Mouse (Mus musculus) limb, embryonic 12.5 days (tissue): Measurements from ENCODE around the gene Adam30. TPM values are rescaled to one million over a fixed set of nuclear protein-coding genes. Genes with fewer than 3 reads are reported as not detected.
A peak's percentile ranks its signal among the peaks of the same experiment; 100 is the strongest.
"Not testable (repeated sequence)": the region's sequence is repeated elsewhere in the genome, so short reads cannot be mapped to it uniquely, and the experiment has no call there.

ENCODE experiments used
- ATAC-seq: fragments of 200-750 bp; cut with Nextera tagmentation; 2 replicates; pipeline ENCODE4 v1.8.0; 2017; ENCODE audit warnings: low read depth, moderate TSS enrichment; ENCODE audit not compliant: insufficient number of reproducible peaks, insufficient read depth, low FRiP score, low TSS enrichment
- H3K27ac ChIP-seq: fragments of 300-500 bp; sonication (generic); 2 replicates; pipeline ENCODE4 v1.5.1; 2016; ENCODE audit warnings: mild to moderate bottlenecking, moderate library complexity
- H3K27me3 ChIP-seq: fragments of 300-500 bp; sonication (generic); 2 replicates; pipeline ENCODE4 v1.6.1; 2016; ENCODE audit warnings: mild to moderate bottlenecking, moderate library complexity
- H3K36me3 ChIP-seq: fragments of 300-500 bp; sonication (generic); 2 replicates; pipeline ENCODE4 v1.6.1; 2016; ENCODE audit warnings: mild to moderate bottlenecking, moderate library complexity
- H3K4me1 ChIP-seq: fragments of 300-500 bp; sonication (generic); replicated peaks from 2 replicates; pipeline ENCODE4 v1.6.1; 2016
- H3K4me2 ChIP-seq: fragments of 300-500 bp; sonication (generic); 2 replicates; pipeline ENCODE4 v1.6.1; 2016; ENCODE audit warnings: mild to moderate bottlenecking, moderate library complexity
- H3K4me3 ChIP-seq: fragments of 300-500 bp; sonication (generic); replicated peaks from 2 replicates; pipeline ENCODE4 v1.5.1; 2016; ENCODE audit warnings: mild to moderate bottlenecking
- H3K9ac ChIP-seq: fragments of 300-500 bp; sonication (generic); replicated peaks from 2 replicates; pipeline ENCODE4 v1.6.1; 2016; ENCODE audit warnings: mild to moderate bottlenecking, moderate library complexity
- H3K9me3 ChIP-seq: fragments of 300-500 bp; sonication (generic); 2 replicates; pipeline ENCODE4 v1.6.1; 2016; ENCODE audit warnings: mild to moderate bottlenecking, moderate library complexity
- WGBS: fragments of 180-500 bp; shearing (Covaris S2); methylation state at CpG from one replicate; pipeline ENCODE4 v1.1.7; 2016; 5-methylcytosine and 5-hydroxymethylcytosine counted together
- polyA plus RNA-seq: library from polyadenylated mRNA; unstranded; fragments of >200 nt; fragmentation: Nextera tagmentation; extraction: Ambion mirVana; gene quantifications from 2 replicates; pipeline ENCODE4 v1.2.1, GENCODE M21; 2016

Gene Adam30
- not detected in 2 replicates for polyA plus RNA-seq

DNA sequence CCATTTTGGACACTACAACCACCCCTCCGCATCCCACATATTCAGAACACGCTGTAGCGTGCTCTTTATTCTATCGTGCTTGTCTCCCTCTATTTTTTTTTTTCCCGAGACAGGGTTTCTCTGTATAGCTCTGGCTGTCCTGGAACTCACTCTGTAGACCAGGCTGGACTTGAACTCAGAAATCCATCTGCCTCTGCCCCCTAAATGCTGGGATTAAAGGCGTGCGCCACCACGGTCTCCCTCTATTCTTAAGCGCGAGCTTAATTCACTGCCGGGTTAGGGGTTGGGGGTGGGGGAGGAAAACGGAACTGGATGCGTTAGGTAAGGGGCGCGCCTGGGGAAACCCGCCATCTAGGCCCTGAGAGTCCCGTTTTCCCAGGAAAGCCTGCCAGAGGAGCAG is at the start of gene Adam30:
TSS of gene Adam30 (plus strand) at position 301 of the 400 bp plus-strand sequence.
- Histone ChIP-seq H3K36me3 (no peaks in the 10 kb centered on the region), H3K4me2 (no peak within 1 kb of the TSS), H3K4me1 (peaks cover 6% of the 10 kb centered on the region; the same call in 1 of the 2 replicates), H3K4me3 (no peak within 1 kb of the TSS), H3K27me3 (no peaks in the 10 kb centered on the region), H3K9ac (no peak within 1 kb of the TSS), H3K9me3 (no peaks in the 10 kb centered on the region), H3K27ac (no peak within 1 kb of the TSS)
- 84% methylated on average over 17 of the region's 17 CpGs for WGBS
- no peak for ATAC-seq

DNA sequence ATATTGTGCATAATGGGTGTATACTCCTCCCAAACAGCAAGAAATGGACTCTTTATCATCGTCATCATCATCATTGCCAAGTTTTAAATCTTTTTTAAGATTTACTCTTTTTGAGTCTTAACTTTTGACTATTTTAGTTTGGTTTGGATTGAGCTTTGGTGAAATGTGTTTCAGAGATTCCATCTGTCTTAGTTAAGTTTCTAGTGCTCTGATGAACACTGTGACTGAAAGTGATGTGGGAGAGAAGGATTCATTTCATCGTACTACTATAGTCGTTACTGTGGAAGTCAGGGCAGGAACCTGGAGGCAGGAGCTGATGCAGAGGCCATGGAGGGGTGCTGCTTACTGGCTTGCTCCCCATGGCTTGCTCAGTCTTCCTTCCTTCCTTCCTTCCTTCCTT is 42.2 kb upstream of the Adam30 start:
- H3K4me1 ChIP-seq = no peaks in the 10 kb centered on the region
- no peak overlapping the region for H3K4me2 ChIP-seq
- H3K36me3 ChIP-seq = peaks cover 95% of the 10 kb centered on the region
- no peaks in the 10 kb centered on the region for H3K9me3 ChIP-seq
- WGBS = 93% methylated on average over 3 of the region's 3 CpGs
- H3K4me3 ChIP-seq = no peak overlapping the region
- no peak overlapping the region for H3K9ac ChIP-seq
- H3K27ac ChIP-seq = no peak overlapping the region
- no peaks in the 10 kb centered on the region for H3K27me3 ChIP-seq
- no peak for ATAC-seq

DNA sequence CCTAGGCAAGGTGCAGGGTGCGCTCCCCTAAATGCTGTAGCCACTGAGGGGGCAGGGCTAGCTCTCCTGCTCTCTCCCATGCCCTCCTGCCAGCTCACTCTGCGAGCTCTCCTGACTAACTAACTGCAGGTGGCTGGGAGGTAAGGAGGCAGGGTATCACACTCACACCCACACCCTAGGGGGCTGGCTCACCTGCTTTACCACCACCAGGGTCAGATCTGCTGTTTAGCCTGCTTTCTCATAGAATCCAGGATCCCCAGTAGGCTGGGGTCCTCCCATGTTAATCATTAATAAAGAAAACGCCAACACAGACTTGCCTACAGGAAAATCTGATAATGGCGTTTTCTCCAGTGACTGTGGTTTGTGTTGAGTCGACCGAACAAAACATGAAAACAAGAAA is 41.1 kb upstream of the Adam30 start:
- no peak overlapping the region for H3K4me2 ChIP-seq
- no peaks in the 10 kb centered on the region for H3K9me3 ChIP-seq
- H3K36me3 ChIP-seq = peaks cover 95% of the 10 kb centered on the region
- no peaks in the 10 kb centered on the region for H3K27me3 ChIP-seq
- no peak overlapping the region for H3K4me3 ChIP-seq
- no peak overlapping the region for H3K9ac ChIP-seq
- WGBS = 86% methylated on average over 6 of the region's 6 CpGs
- no peak for ATAC-seq
- no peak overlapping the region for H3K27ac ChIP-seq
- H3K4me1 ChIP-seq = no peaks in the 10 kb centered on the region

DNA sequence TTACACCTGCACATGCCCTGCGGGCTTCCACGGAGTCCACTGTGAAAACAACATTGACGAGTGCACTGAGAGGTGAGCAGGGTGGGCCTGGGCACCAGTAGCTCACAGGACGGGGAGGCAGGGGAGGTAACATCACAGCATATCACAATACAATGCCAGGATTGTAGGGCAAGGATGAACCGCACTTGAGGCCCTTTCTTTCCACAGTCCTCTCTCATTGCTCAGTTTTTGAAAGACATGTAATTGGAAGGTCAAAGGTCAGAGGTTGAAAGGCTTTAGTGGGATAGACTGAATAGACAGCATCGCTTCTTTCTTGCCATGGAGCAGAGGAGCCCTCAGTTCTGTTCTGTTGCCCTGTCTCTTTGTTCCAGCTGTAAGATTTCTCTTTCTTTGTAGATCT is 39.5 kb upstream of the Adam30 start:
- 80% methylated on average over 6 of the region's 6 CpGs for WGBS
- Histone ChIP-seq H3K4me1 (no peaks in the 10 kb centered on the region), H3K4me3 (no peak overlapping the region), H3K27ac (no peak overlapping the region), H3K27me3 (no peaks in the 10 kb centered on the region), H3K36me3 (peaks cover 96% of the 10 kb centered on the region), H3K4me2 (no peak overlapping the region), H3K9ac (no peak overlapping the region), H3K9me3 (no peaks in the 10 kb centered on the region)
- no peak for ATAC-seq

DNA sequence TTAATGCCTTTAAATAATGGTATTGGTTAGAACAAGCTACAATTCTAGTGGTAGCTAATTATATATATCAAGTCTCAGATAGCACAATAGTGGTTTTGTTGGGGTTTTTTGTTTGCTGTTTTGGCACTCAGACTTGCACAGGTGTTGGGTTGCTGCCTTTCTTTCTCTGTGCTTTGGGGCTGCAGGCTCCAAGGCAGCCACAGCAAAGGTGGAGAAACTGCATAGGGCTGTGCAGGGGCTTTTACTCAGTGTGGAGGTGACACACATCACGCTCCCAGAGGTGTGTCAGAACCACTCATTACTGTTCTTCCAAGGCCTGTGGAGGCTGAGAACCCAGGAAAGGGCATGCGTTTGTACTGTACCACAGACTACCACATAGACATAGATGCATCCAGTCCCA is 32.7 kb upstream of the Adam30 start:
- Histone ChIP-seq H3K4me2 (no peak overlapping the region), H3K9ac (no peak overlapping the region), H3K9me3 (no peaks in the 10 kb centered on the region), H3K27me3 (no peaks in the 10 kb centered on the region), H3K27ac (no peak overlapping the region), H3K4me3 (no peak overlapping the region), H3K36me3 (peaks cover 94% of the 10 kb centered on the region), H3K4me1 (no peaks in the 10 kb centered on the region)
- 100% methylated on average over 2 of the region's 2 CpGs for WGBS
- no peak for ATAC-seq

DNA sequence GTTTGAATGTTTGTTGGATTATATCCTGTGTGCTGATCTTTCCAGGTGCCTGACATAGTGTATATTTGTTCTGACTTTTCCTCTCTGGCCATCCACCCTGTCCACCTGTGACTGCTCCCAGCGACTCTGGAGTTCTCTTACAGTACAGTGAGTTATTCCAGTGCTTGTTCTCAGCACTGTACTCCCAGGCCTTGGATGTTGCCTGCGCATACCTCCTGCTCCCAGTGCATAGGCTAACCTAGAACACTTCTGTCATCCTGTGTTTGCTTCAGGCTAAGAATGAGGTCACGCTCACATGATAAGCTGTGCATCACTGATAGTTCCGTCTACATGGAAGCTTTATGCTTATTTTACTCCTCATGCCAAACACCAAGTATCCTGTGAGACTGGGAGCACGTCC is 31.7 kb upstream of the Adam30 start:
- Histone ChIP-seq H3K9ac (no peak overlapping the region), H3K27ac (no peak overlapping the region), H3K4me3 (no peak overlapping the region), H3K4me2 (no peak overlapping the region), H3K27me3 (no peaks in the 10 kb centered on the region), H3K9me3 (no peaks in the 10 kb centered on the region), H3K4me1 (no peaks in the 10 kb centered on the region), H3K36me3 (peaks cover 94% of the 10 kb centered on the region)
- WGBS = 90% methylated on average over 5 of the region's 5 CpGs
- no peak for ATAC-seq

DNA sequence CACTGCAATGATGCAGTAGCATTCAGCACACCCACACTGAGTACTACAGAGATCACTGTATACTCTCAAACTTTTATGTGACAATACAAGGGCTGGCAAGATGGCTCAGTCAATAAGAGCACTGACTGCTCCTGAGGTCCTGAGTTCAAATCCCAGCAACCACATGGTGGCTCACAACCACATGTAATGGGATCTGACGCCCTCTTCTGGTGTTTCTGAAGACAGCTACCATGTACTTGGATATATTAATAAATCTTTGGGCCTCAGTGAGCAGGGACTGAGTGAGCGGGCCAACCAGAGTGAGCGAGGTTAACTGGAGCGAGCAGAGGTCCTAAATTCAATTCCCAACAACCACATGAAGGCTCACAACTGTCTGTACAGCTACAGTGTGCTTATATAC is 28.3 kb upstream of the Adam30 start:
- H3K4me3 ChIP-seq, H3K4me2 ChIP-seq, ATAC-seq, H3K27me3 ChIP-seq, H3K4me1 ChIP-seq, H3K9ac ChIP-seq, H3K9me3 ChIP-seq: not testable (repeated sequence)
- 96% methylated on average over 4 of the region's 4 CpGs for WGBS
- H3K27ac ChIP-seq = peak overlapping the region; percentile 50; the same call in 1 of the 2 replicates
- H3K36me3 ChIP-seq = peaks cover 92% of the 10 kb centered on the region

DNA sequence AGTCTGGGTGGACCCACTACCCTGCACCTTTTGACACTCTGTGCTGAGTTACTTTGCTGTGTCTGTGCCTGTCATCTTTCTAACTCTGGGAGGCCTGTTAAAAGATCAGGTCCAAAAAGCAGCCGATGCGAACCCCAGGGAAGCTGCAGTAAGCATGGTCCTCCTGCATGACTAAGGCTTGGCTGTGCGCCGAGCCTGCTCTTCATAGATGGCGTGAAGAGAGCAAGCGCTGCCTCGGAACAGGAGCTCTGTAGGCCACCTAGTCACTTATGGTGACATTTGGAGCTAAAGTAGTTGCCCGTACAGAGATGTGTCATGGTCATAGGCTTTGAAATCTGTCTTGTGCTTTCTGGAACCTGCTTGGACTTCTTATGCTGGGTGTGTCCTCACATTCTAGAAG is 27.8 kb upstream of the Adam30 start:
- 94% methylated on average over 8 of the region's 8 CpGs for WGBS
- Histone ChIP-seq H3K9ac (no peak overlapping the region), H3K4me2 (no peak overlapping the region), H3K27me3 (no peaks in the 10 kb centered on the region), H3K27ac (no peak overlapping the region), H3K9me3 (no peaks in the 10 kb centered on the region), H3K4me3 (no peak overlapping the region), H3K4me1 (no peaks in the 10 kb centered on the region), H3K36me3 (peaks cover 93% of the 10 kb centered on the region)
- ATAC-seq = no peak

DNA sequence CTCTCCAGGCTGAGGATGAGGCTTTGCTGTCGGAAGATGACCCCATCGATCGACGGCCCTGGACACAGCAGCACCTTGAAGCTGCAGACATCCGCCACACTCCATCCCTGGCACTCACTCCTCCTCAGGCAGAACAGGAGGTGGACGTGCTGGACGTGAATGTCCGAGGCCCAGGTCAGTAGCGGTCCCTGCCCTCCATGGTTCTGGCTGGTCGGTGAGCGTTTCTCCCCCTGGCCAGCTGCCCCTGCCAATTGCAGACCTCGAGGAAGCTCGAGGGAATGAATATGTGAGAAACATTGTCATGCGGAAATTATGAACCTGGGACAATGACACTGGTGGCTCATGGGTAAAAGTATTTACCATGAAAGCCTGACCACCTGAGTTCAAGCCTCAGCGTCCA is 19.0 kb upstream of the Adam30 start:
- Histone ChIP-seq H3K27ac (no peak overlapping the region), H3K9me3 (no peaks in the 10 kb centered on the region), H3K36me3 (peaks cover 99% of the 10 kb centered on the region), H3K4me3 (no peak overlapping the region), H3K4me1 (no peaks in the 10 kb centered on the region), H3K9ac (no peak overlapping the region), H3K27me3 (no peaks in the 10 kb centered on the region), H3K4me2 (no peak overlapping the region)
- WGBS = 91% methylated on average over 15 of the region's 15 CpGs
- ATAC-seq = no peak

DNA sequence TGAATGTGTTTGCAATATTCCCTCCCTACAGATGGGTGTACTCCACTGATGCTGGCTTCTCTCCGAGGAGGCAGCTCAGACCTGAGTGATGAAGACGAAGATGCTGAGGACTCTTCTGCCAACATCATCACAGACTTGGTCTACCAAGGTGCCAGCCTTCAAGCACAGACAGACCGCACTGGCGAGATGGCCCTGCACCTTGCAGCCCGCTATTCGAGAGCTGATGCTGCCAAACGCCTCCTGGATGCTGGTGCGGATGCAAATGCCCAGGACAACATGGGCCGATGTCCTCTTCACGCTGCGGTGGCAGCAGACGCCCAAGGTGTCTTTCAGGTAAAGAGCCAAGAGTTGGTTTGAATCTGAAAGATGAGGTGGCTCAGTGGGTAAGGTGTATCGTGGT is 17.6 kb upstream of the Adam30 start:
- Histone ChIP-seq H3K9ac (no peak overlapping the region), H3K36me3 (peaks cover 99% of the 10 kb centered on the region), H3K4me3 (no peak overlapping the region), H3K4me1 (no peaks in the 10 kb centered on the region), H3K27ac (no peak overlapping the region), H3K27me3 (no peaks in the 10 kb centered on the region), H3K4me2 (no peak overlapping the region), H3K9me3 (no peaks in the 10 kb centered on the region)
- no peak for ATAC-seq
- 92% methylated on average over 13 of the region's 13 CpGs for WGBS

DNA sequence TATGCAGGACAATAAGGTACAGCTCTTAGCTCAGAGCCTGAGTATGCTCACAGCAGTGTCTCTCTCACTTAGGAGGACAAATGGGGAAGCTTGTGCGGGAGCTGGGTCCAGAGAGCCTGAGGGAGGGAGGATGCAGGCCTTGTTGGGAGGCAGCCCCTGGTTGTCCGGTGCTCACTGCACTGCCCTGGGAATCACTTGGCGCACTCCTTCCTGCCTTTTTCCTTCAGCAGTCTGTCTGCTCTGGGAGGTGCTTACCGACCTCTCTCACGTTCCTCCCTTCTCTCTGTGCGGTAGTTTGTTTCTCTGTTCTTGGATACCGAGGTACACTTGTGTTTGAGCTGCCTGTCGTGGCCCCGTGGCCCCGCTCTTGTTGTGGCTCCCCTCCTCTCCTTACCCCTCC is 15.2 kb upstream of the Adam30 start:
- ATAC-seq = no peak
- Histone ChIP-seq H3K27me3 (no peaks in the 10 kb centered on the region), H3K4me1 (no peaks in the 10 kb centered on the region), H3K4me2 (no peak overlapping the region), H3K4me3 (no peak overlapping the region), H3K9ac (no peak overlapping the region), H3K36me3 (peaks cover 93% of the 10 kb centered on the region), H3K9me3 (no peaks in the 10 kb centered on the region), H3K27ac (no peak overlapping the region)
- 86% methylated on average over 10 of the region's 10 CpGs for WGBS

DNA sequence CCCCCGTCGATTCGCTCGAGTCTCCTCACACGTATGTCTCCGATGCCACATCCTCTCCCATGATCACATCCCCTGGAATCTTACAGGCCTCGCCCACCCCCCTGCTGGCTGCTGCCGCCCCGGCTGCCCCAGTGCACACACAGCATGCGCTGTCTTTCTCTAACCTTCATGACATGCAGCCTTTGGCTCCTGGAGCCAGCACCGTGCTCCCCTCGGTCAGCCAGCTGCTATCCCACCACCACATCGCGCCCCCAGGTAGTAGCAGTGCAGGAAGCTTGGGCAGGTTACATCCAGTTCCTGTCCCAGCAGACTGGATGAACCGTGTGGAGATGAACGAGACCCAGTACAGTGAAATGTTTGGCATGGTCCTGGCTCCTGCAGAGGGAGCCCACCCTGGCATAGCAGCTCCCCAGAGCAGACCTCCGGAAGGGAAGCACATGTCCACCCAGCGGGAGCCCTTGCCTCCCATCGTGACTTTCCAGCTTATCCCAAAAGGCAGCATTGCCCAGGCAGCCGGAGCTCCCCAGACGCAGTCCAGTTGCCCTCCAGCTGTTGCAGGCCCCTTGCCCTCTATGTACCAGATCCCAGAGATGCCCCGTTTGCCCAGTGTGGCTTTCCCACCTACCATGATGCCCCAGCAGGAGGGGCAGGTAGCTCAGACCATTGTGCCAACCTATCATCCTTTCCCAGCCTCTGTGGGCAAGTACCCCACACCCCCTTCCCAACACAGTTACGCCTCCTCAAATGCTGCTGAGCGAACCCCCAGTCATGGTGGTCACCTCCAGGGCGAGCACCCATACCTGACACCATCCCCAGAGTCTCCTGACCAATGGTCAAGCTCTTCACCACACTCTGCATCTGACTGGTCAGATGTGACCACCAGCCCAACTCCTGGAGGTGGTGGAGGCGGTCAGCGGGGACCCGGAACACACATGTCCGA is 13.7 kb upstream of the Adam30 start:
- Histone ChIP-seq H3K27me3 (no peaks in the 10 kb centered on the region), H3K4me3 (no peak overlapping the region), H3K9me3 (no peaks in the 10 kb centered on the region), H3K27ac (no peak overlapping the region), H3K4me2 (no peak overlapping the region), H3K36me3 (peaks cover 84% of the 10 kb centered on the region), H3K4me1 (no peaks in the 10 kb centered on the region), H3K9ac (no peak overlapping the region)
- ATAC-seq = no peak
- 96% methylated on average over 29 of the region's 29 CpGs for WGBS
